Mouse (Mus musculus): ENCODE results near the gene Arhgef12. TPM values are rescaled to one million over a fixed set of nuclear protein-coding genes. Genes with fewer than 3 reads are reported as not detected.

Gene Arhgef12
- total and polyA plus RNA-seq, 2 experiments from 2014 or later: 14.0 to 86.0 TPM

DNA sequence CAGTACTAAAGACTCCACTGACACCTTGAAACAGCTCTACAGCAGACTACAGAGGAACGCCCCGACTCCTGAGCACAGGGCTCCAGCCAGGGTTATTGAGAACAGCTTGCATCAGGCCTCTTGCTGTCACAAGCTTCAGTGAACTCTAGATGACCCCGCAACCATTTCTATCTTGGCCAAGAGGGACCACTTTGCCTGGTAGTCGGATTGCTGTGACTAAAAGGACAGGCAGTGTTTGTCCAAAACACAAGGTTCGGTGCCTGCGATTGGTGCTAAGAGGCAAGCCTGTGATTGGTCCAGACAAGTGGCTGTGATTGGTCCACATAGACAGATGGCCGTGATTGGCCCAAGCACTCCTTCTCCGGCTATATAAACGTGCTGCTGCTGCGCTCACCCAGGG lies 179.5 kb downstream of the Arhgef12 start:
- H3K36me3 ChIP-seq (ENCODE audit: insufficient read depth, low read length): no peaks in the 10 kb centered on the region
- H3K27ac ChIP-seq: no peak overlapping the region
- 66% methylated on average over 10 of the region's 10 CpGs for WGBS
- no peak overlapping the region for H3K4me2 ChIP-seq (ENCODE audit: low read depth, low read length)
- peak; percentile 38 for DNase-seq (ENCODE audit: low spot score)
- no peaks in the 10 kb centered on the region for H3K4me1 ChIP-seq (ENCODE audit: insufficient read depth, low read length)
- H3K4me3 ChIP-seq (ENCODE audit: low read length): no peak overlapping the region
- H3K9me3 ChIP-seq (ENCODE audit: low read length): no peaks in the 10 kb centered on the region
- ATAC-seq: peak; percentile 48; the same call in 1 of the 2 replicates
- no peak for TF ChIP-seq CTCF (IDR thresholded peaks at IDR 0.05; ENCODE audit: low read depth)
- H3K9ac ChIP-seq (replicated peaks; ENCODE audit: low read length): no peak overlapping the region
- no peaks in the 10 kb centered on the region for H3K27me3 ChIP-seq (ENCODE audit: insufficient read depth, low read length)

DNA sequence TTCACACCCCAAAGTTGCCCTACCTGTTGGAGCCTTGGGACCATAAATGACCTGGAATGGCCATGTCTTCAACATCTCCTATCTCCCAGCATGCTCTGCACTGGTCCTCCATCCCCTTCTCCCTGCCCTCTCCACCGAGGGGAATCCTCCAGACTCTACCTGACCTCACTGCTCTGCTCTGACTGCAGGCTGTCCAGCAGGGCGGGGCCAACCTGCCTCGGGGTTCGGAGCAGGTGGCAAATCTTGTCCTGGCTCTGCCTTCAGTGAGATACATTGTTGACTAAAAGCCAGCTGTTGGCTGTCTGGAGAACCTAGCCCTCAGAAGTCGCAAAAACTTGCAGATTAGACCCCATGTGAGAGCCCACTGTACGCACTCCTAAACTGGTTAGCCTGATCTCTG lies 180.5 kb downstream of the Arhgef12 start:
- TF ChIP-seq CTCF (IDR thresholded peaks at IDR 0.05; ENCODE audit: low read depth): no peak
- Histone ChIP-seq H3K27ac (no peak overlapping the region), H3K4me1 (ENCODE audit: insufficient read depth, low read length) (no peaks in the 10 kb centered on the region), H3K27me3 (ENCODE audit: insufficient read depth, low read length) (no peaks in the 10 kb centered on the region), H3K4me2 (ENCODE audit: low read depth, low read length) (no peak overlapping the region), H3K9ac (replicated peaks; ENCODE audit: low read length) (no peak overlapping the region), H3K36me3 (ENCODE audit: insufficient read depth, low read length) (no peaks in the 10 kb centered on the region), H3K9me3 (ENCODE audit: low read length) (no peaks in the 10 kb centered on the region), H3K4me3 (ENCODE audit: low read length) (no peak overlapping the region)
- 82% methylated on average over 6 of the region's 6 CpGs for WGBS
- DNase-seq (ENCODE audit: low spot score): no peak
- ATAC-seq: no peak

DNA sequence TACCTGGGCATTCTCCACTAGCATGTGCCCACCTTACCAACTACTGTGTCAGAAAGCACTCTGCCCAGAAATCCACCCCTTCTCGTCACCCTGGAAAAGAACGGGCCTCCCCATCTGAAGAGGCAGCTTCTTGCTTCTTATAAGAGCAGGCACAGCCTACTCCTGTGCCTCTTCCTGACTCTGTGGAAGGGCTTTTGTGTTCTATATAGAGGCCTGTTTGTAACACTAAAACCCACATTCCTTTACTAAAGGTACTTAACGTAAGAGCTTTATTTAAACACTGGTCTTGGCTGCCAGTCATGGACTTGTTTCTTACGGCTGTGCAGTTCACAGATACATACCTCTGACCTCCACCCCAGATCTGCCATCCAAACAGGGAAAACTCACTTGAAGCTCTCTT lies 185.2 kb downstream of the Arhgef12 start:
- H3K27me3 ChIP-seq (ENCODE audit: insufficient read depth, low read length): no peaks in the 10 kb centered on the region
- WGBS: 78% methylated on average over 4 of the region's 4 CpGs
- no peak overlapping the region for H3K27ac ChIP-seq
- H3K9ac ChIP-seq (replicated peaks; ENCODE audit: low read length): no peak overlapping the region
- DNase-seq (ENCODE audit: low spot score): no peak
- TF ChIP-seq CTCF (IDR thresholded peaks at IDR 0.05; ENCODE audit: low read depth): no peak
- no peak for ATAC-seq
- H3K9me3 ChIP-seq (ENCODE audit: low read length): no peaks in the 10 kb centered on the region
- H3K4me1 ChIP-seq (ENCODE audit: insufficient read depth, low read length): no peaks in the 10 kb centered on the region
- no peak overlapping the region for H3K4me2 ChIP-seq (ENCODE audit: low read depth, low read length)
- no peaks in the 10 kb centered on the region for H3K36me3 ChIP-seq (ENCODE audit: insufficient read depth, low read length)
- H3K4me3 ChIP-seq (ENCODE audit: low read length): no peak overlapping the region

GRCm38 (mm10) chr9:42920190-42920589 lies 186.8 kb downstream of the Arhgef12 start:
- H3K27me3 ChIP-seq (ENCODE audit: insufficient read depth, low read length): no peaks in the 10 kb centered on the region
- DNase-seq (ENCODE audit: low spot score) (peak; percentile 53), ATAC-seq (no peak)
- WGBS: 50% methylated on average over 7 of the region's 7 CpGs
- TF ChIP-seq CTCF (IDR thresholded peaks at IDR 0.05; ENCODE audit: low read depth): peak; percentile 51
- no peak overlapping the region for H3K9ac ChIP-seq (replicated peaks; ENCODE audit: low read length)
- no peak overlapping the region for H3K27ac ChIP-seq
- no peak overlapping the region for H3K4me3 ChIP-seq (ENCODE audit: low read length)
- no peaks in the 10 kb centered on the region for H3K4me1 ChIP-seq (ENCODE audit: insufficient read depth, low read length)
- H3K36me3 ChIP-seq (ENCODE audit: insufficient read depth, low read length): no peaks in the 10 kb centered on the region
- H3K9me3 ChIP-seq (ENCODE audit: low read length): no peaks in the 10 kb centered on the region
- no peak overlapping the region for H3K4me2 ChIP-seq (ENCODE audit: low read depth, low read length)

- DNase-seq (ENCODE audit: low spot score) (no peak), ATAC-seq (no peak)
- no peak overlapping the region for H3K9ac ChIP-seq (replicated peaks; ENCODE audit: low read length)
- no peaks in the 10 kb centered on the region for H3K27me3 ChIP-seq (ENCODE audit: insufficient read depth, low read length)
- no peaks in the 10 kb centered on the region for H3K36me3 ChIP-seq (ENCODE audit: insufficient read depth, low read length)
- 57% methylated on average over 7 of the region's 7 CpGs for WGBS
- H3K9me3 ChIP-seq (ENCODE audit: low read length): no peaks in the 10 kb centered on the region
- H3K4me2 ChIP-seq (ENCODE audit: low read depth, low read length): no peak overlapping the region
- H3K4me3 ChIP-seq (ENCODE audit: low read length): no peak overlapping the region
- TF ChIP-seq CTCF (IDR thresholded peaks at IDR 0.05; ENCODE audit: low read depth): no peak
- no peaks in the 10 kb centered on the region for H3K4me1 ChIP-seq (ENCODE audit: insufficient read depth, low read length)
- no peak overlapping the region for H3K27ac ChIP-seq
Observed at GRCm38 (mm10) chr9:42917911-42918310, 189.1 kb downstream of the Arhgef12 start.

Other genes starting within 250 kb of the Arhgef12 start
- gene Grik4, start 162.7 kb downstream of the Arhgef12 start, total RNA-seq (2014; rRNA removed): 14.8 and 18.2 TPM in 2 replicates
- 8.9 and 9.4 TPM in 2 replicates for gene Grik4, start 162.7 kb downstream of the Arhgef12 start, polyA plus RNA-seq (2015; fragmentation: Nextera tagmentation; extraction: Ambion mirVana)
- gene Tmem136, start 9.3 kb upstream of the Arhgef12 start, total RNA-seq (2014; rRNA removed): 11.6 and 14.4 TPM in 2 replicates
- 8.4 and 8.8 TPM in 2 replicates for gene Tmem136, start 9.3 kb upstream of the Arhgef12 start, polyA plus RNA-seq (2015; fragmentation: Nextera tagmentation; extraction: Ambion mirVana)
- gene Pou2f3, start 103.1 kb upstream of the Arhgef12 start, total RNA-seq (2014; rRNA removed): 0.10 TPM in 1 of 2 replicates, not detected in the other
- 0.11 and 0.13 TPM in 2 replicates for gene Pou2f3, start 103.1 kb upstream of the Arhgef12 start, polyA plus RNA-seq (2015; fragmentation: Nextera tagmentation; extraction: Ambion mirVana)
- 5.6 and 8.0 TPM in 2 replicates for gene Oaf, start 132.7 kb upstream of the Arhgef12 start, total RNA-seq (2014; rRNA removed)
- gene Oaf, start 132.7 kb upstream of the Arhgef12 start, polyA plus RNA-seq (2015; fragmentation: Nextera tagmentation; extraction: Ambion mirVana): 6.2 TPM in 2 replicates
- gene Trim29, start 203.6 kb upstream of the Arhgef12 start, total RNA-seq (2014; rRNA removed): 0.05 and 0.14 TPM in 2 replicates
- 0.35 and 0.45 TPM in 2 replicates for gene Trim29, start 203.6 kb upstream of the Arhgef12 start, polyA plus RNA-seq (2015; fragmentation: Nextera tagmentation; extraction: Ambion mirVana)